9 mouse cellular contexts compared by ENCODE assay signal in genomic region chr7:123465692-123466387, GRCm38 (mm10). TPM values are rescaled to one million over a fixed set of nuclear protein-coding genes. Genes with fewer than 3 reads are reported as not detected.
DNase-seq lines count a peak whose midpoint lies in the region; ATAC-seq lines count a peak whose summit lies in the region.
"Had no signal": no experiment of that assay in that cellular context is flagged by ENCODE, and none has a peak within 500 bp of the region (broad histone marks: within the 10 kb centered on the region; RNA-seq: fewer than 3 reads in every experiment).

No protein-coding gene starts in this region.

- H3K4me3 ChIP-seq in forebrain, embryonic 10.5 days, result no peak overlapping the region
- no peak overlapping the region for H3K4me3 ChIP-seq in lung, embryonic 16.5 days (ENCODE audit: low read length)
- H3K4me3 ChIP-seq: limb, embryonic 13.5 days had no signal

- WGBS in forebrain, embryonic 10.5 days, result 39% methylated on average over 6 of the region's 6 CpGs
- 21% methylated on average over 6 of the region's 6 CpGs for WGBS in lung, embryonic 16.5 days

- H3K27me3 ChIP-seq in forebrain, embryonic 10.5 days (ENCODE audit: poor library complexity, severe bottlenecking), result no peaks in the 10 kb centered on the region
- H3K27me3 ChIP-seq in lung, embryonic 16.5 days (ENCODE audit: control insufficient read depth, insufficient read depth, low read depth, low read length), result no peaks in the 10 kb centered on the region

- intact Hi-C loops in heart, postnatal 36 days (cut with DNase I), result loop anchor here (1.0 to 10.0 kb wide), 5 partner anchors 67 to 521 kb away; no protein-coding TSS in a partner anchor

- H3K4me2 ChIP-seq in lung, embryonic 16.5 days (ENCODE audit: low read depth, low read length), result no peak overlapping the region
- H3K4me2 ChIP-seq: limb, embryonic 13.5 days had no signal

- H3K27ac ChIP-seq in forebrain, embryonic 10.5 days, result no peak overlapping the region
- H3K27ac ChIP-seq in lung, embryonic 16.5 days (ENCODE audit: low read length), result no peak overlapping the region
- H3K27ac ChIP-seq: limb, embryonic 13.5 days had no signal

- no peaks in the 10 kb centered on the region for H3K36me3 ChIP-seq in forebrain, embryonic 10.5 days (replicated peaks)
- no peaks in the 10 kb centered on the region for H3K36me3 ChIP-seq in lung, embryonic 16.5 days (ENCODE audit: control insufficient read depth, insufficient read depth, low read length)
- H3K36me3 ChIP-seq: limb, embryonic 13.5 days had no signal

- peak; percentile 51 for ATAC-seq in lung, embryonic 16.5 days (ENCODE audit: low read depth)

- H3K9ac ChIP-seq in lung, embryonic 16.5 days (ENCODE audit: low read length), result no peak overlapping the region
- H3K9ac ChIP-seq: limb, embryonic 13.5 days had no signal

- 0 out of 2 replicates have a peak, but pooled peaks cover 5% of the 10 kb centered on the region for H3K4me1 ChIP-seq in forebrain, embryonic 10.5 days
- H3K4me1 ChIP-seq in lung, embryonic 16.5 days (replicated peaks; ENCODE audit: control insufficient read depth, insufficient read depth, low read length), result no peaks in the 10 kb centered on the region

- H3K9me3 ChIP-seq in forebrain, embryonic 10.5 days, result no peaks in the 10 kb centered on the region
- no peaks in the 10 kb centered on the region for H3K9me3 ChIP-seq in lung, embryonic 16.5 days (ENCODE audit: control insufficient read depth, low read length)
- H3K9me3 ChIP-seq: limb, embryonic 13.5 days had no signal

- peak; percentile 63 for DNase-seq in Muller cell, postnatal 12 days (ENCODE audit: inconsistent ontology term)
- peak; percentile 46 for DNase-seq in c-Kit-positive CD71-positive TER-119-negative erythroid progenitor cells, embryonic 14.5 days (ENCODE audit: low read depth)
- peak; percentile 73 for DNase-seq in forebrain, embryonic 10.5 days (ENCODE audit: extremely low spot score, low spot score)
- DNase-seq in heart, postnatal 36 days, result peak; percentile 73 to 78
- DNase-seq in layer of hippocampus, adult 18-20 months (ENCODE audit: low spot score in 2 of 2), result peak; percentile 39 to 77
- peak; percentile 65 for DNase-seq in ovary, postnatal 14 days (ENCODE audit: low spot score)
- peak; percentile 58 for DNase-seq in thymus, postnatal 25 days

RNA-seq across cellular contexts. Expression of gene Aqp8, which starts 3.7 kb away (rescaled TPM):
- 0.32 and 0.78 TPM in 2 replicates for polyA plus RNA-seq in forebrain, embryonic 10.5 days (2016; fragmentation: Nextera tagmentation; extraction: Ambion mirVana)
- 1 to 10 TPM; 3.5 to 5.5 TPM for total RNA-seq in heart, postnatal 36 days (2021)
- not detected for total RNA-seq in layer of hippocampus, adult 18-20 months (2021)
- 0.34 and 2.1 TPM in 2 replicates for polyA plus RNA-seq in lung, embryonic 16.5 days (2015; fragmentation: Nextera tagmentation; extraction: Ambion mirVana)
- polyA plus RNA-seq: limb, embryonic 13.5 days had no signal

RNA-seq across cellular contexts. Expression of gene Zkscan2, which starts 34.4 kb away (rescaled TPM):
- polyA plus RNA-seq in forebrain, embryonic 10.5 days (2016; fragmentation: Nextera tagmentation; extraction: Ambion mirVana), result 4.6 and 5.0 TPM in 2 replicates
- total RNA-seq in heart, postnatal 36 days (2021), result under 1 TPM; 0.16 to 0.42 TPM
- 10 to 100 TPM; 16.0 to 17.3 TPM for total RNA-seq in layer of hippocampus, adult 18-20 months (2021)
- 0.99 and 1.3 TPM in 2 replicates for polyA plus RNA-seq in lung, embryonic 16.5 days (2015; fragmentation: Nextera tagmentation; extraction: Ambion mirVana)

Comparison
In these comparisons a context has a peak if more than half of its experiments do, and no peak if none do; other contexts are left out.
1. RNA of gene Aqp8, which starts 3.7 kb away (total RNA-seq): 3.5 to 5.5 TPM in heart, postnatal 36 days; not detected in layer of hippocampus, adult 18-20 months; every median in the first group is over 4 times any median in the second.
2. RNA of gene Zkscan2, which starts 34.4 kb away (total RNA-seq): 16.0 to 17.3 TPM in layer of hippocampus, adult 18-20 months; 0.16 to 0.42 TPM in heart, postnatal 36 days; every median in the first group is over 10 times any median in the second.
3. Peak in every context shown above with its lines, with median percentiles within 50 percentile points of each other: DNase-seq.